Mouse (Mus musculus): ENCODE results near the gene Actb. TPM values are rescaled to one million over a fixed set of nuclear protein-coding genes. Genes with fewer than 3 reads are reported as not detected.

The Actb gene
- polyA plus RNA-seq, 1 experiment = 3,823 TPM

DNA sequence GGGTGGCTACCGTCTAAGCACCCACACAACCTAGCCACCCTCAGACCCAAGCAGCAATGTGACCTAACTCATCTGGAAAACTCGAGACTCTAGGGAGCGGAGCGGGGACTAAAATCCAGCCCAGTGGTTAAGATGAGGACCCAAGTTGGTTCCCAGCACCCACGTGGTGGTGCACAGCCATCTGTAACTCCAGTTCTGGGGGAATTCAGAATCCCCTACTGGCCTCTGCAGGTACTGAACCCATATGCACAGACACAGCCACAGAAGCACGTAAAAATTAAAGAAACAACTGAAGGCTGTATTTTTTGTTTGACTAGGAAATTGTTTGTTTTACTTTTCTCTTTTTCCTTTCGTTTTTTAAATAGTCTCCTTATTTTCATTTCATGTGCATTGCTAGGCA lies 32.8 kb downstream of the Actb start:
- Histone ChIP-seq H3K9me3 (replicated peaks; ENCODE audit: control insufficient read depth, insufficient read depth, low read length, poor library complexity, severe bottlenecking) (no peaks in the 10 kb centered on the region), H3K27me3 (ENCODE audit: control insufficient read depth, insufficient read depth, low read length, poor library complexity, severe bottlenecking) (no peaks in the 10 kb centered on the region), H3K4me1 (ENCODE audit: control insufficient read depth, insufficient read depth, low read length) (no peaks in the 10 kb centered on the region), H3K27ac (ENCODE audit: insufficient read depth, low read length) (no peak overlapping the region), H3K4me3 (ENCODE audit: low read depth, low read length) (no peak overlapping the region), H3K9ac (ENCODE audit: low read depth, poor library complexity, severe bottlenecking) (no peak overlapping the region), H3K36me3 (ENCODE audit: control insufficient read depth, insufficient read depth, low read length, poor library complexity, severe bottlenecking) (peaks cover 7% of the 10 kb centered on the region)
- no peak for TF ChIP-seq POLR2A (IDR thresholded peaks at IDR 0.05; ENCODE audit: insufficient read depth, low read length)
- no peak for TF ChIP-seq CTCF (IDR thresholded peaks at IDR 0.05; ENCODE audit: low read depth, low read length)
- TF ChIP-seq EP300 (IDR thresholded peaks at IDR 0.05; ENCODE audit: insufficient read depth, low read depth, low read length) = no peak

DNA sequence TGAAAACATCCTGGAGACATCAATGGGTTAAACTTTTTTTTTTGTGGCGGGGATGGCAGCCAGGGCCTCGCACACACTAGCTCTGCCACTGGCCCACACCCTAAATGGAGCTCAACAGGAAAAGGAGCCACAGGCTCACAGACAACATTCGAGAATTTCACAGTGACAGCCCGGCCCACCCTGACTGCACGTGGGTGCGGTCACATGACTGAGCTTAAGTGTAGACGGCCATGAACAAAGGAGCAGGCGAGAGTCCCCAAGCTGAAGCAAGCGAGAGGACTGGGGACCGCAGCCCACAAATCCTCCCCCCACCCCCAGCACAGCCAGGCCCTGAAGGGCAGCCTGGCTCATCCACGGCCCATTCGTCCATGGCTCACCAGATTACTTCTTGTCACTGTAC lies 34.8 kb downstream of the Actb start:
- Histone ChIP-seq H3K4me1 (ENCODE audit: control insufficient read depth, insufficient read depth, low read length) (no peaks in the 10 kb centered on the region), H3K27ac (ENCODE audit: insufficient read depth, low read length) (no peak overlapping the region), H3K36me3 (ENCODE audit: control insufficient read depth, insufficient read depth, low read length, poor library complexity, severe bottlenecking) (peaks cover 4% of the 10 kb centered on the region)

DNA sequence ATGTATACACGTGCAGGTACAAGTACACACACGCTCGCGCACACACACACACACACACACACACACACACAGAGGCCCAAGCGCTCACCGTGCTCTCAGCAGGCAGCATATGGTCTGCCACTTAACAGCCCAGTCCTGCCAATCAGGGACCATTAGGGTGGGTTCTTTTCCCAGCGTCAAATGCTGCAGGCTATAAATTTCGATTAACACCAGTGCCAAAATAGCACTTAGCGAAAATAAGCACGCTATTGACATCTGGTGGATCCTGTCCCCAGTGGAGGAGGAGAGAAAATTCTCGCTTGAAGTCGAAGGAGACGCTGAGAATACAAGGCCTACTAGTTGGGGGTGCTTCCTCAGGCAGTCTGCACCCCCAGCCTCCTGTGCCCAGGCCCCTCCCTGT lies 37.1 kb downstream of the Actb start:
- TF ChIP-seq POLR2A (IDR thresholded peaks at IDR 0.05; ENCODE audit: insufficient read depth, low read length) (no peak), EP300 (IDR thresholded peaks at IDR 0.05; ENCODE audit: insufficient read depth, low read depth, low read length) (no peak), CTCF (IDR thresholded peaks at IDR 0.05; ENCODE audit: low read depth, low read length) (no peak)
- H3K9me3 ChIP-seq (replicated peaks; ENCODE audit: control insufficient read depth, insufficient read depth, low read length, poor library complexity, severe bottlenecking) = no peaks in the 10 kb centered on the region
- H3K27ac ChIP-seq (ENCODE audit: insufficient read depth, low read length) = no peak overlapping the region
- no peaks in the 10 kb centered on the region; the same call in 1 of the 2 replicates for H3K36me3 ChIP-seq (ENCODE audit: control insufficient read depth, insufficient read depth, low read length, poor library complexity, severe bottlenecking)
- no peaks in the 10 kb centered on the region for H3K27me3 ChIP-seq (ENCODE audit: control insufficient read depth, insufficient read depth, low read length, poor library complexity, severe bottlenecking)
- no peaks in the 10 kb centered on the region for H3K4me1 ChIP-seq (ENCODE audit: control insufficient read depth, insufficient read depth, low read length)
- no peak overlapping the region for H3K4me3 ChIP-seq (ENCODE audit: low read depth, low read length)
- no peak overlapping the region for H3K9ac ChIP-seq (ENCODE audit: low read depth, poor library complexity, severe bottlenecking)

More for the DNA sequence above, 34.8 kb downstream of the Actb start:
- Histone ChIP-seq H3K9ac (ENCODE audit: low read depth, poor library complexity, severe bottlenecking) (no peak overlapping the region), H3K9me3 (replicated peaks; ENCODE audit: control insufficient read depth, insufficient read depth, low read length, poor library complexity, severe bottlenecking) (no peaks in the 10 kb centered on the region), H3K4me3 (ENCODE audit: low read depth, low read length) (no peak overlapping the region), H3K27me3 (ENCODE audit: control insufficient read depth, insufficient read depth, low read length, poor library complexity, severe bottlenecking) (no peaks in the 10 kb centered on the region)
- TF ChIP-seq CTCF (IDR thresholded peaks at IDR 0.05; ENCODE audit: low read depth, low read length) (no peak), EP300 (IDR thresholded peaks at IDR 0.05; ENCODE audit: insufficient read depth, low read depth, low read length) (no peak), POLR2A (IDR thresholded peaks at IDR 0.05; ENCODE audit: insufficient read depth, low read length) (no peak)

DNA sequence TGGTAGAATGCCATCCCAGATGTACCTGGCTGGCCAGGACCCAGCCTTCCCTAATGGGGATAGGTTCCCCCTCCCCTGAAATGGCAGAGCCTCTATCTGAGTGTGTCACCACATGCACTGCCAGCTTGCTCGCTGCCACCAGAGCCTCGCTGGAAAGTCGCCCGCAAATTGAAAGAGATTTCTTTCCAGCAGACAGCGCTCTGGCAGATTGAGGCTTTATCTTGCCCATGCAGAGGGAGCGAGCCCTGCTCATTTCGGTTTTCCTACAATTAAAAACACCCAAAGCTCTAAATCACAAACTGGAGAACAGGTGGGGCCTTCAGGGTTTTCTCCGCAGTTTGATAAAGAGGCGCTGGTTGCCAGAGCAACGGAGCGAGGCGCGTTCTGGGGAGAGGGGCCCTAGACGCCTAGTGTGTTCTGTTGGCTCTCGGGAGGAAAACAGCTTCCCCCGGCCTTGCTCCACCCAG lies 48.8 kb downstream of the Actb start:
- no peak overlapping the region for H3K27ac ChIP-seq (ENCODE audit: insufficient read depth, low read length)
- H3K9ac ChIP-seq (ENCODE audit: low read depth, poor library complexity, severe bottlenecking) = no peak overlapping the region
- H3K36me3 ChIP-seq (ENCODE audit: control insufficient read depth, insufficient read depth, low read length, poor library complexity, severe bottlenecking) = no peaks in the 10 kb centered on the region
- no peak overlapping the region for H3K4me3 ChIP-seq (ENCODE audit: low read depth, low read length)
- H3K4me1 ChIP-seq (ENCODE audit: control insufficient read depth, insufficient read depth, low read length) = peaks cover 2% of the 10 kb centered on the region
- H3K9me3 ChIP-seq (replicated peaks; ENCODE audit: control insufficient read depth, insufficient read depth, low read length, poor library complexity, severe bottlenecking) = no peaks in the 10 kb centered on the region
- H3K27me3 ChIP-seq (ENCODE audit: control insufficient read depth, insufficient read depth, low read length, poor library complexity, severe bottlenecking) = no peaks in the 10 kb centered on the region
- no peak for TF ChIP-seq CTCF (IDR thresholded peaks at IDR 0.05; ENCODE audit: low read depth, low read length)
- TF ChIP-seq EP300 (IDR thresholded peaks at IDR 0.05; ENCODE audit: insufficient read depth, low read depth, low read length) = no peak
- no peak for TF ChIP-seq POLR2A (IDR thresholded peaks at IDR 0.05; ENCODE audit: insufficient read depth, low read length)

DNA sequence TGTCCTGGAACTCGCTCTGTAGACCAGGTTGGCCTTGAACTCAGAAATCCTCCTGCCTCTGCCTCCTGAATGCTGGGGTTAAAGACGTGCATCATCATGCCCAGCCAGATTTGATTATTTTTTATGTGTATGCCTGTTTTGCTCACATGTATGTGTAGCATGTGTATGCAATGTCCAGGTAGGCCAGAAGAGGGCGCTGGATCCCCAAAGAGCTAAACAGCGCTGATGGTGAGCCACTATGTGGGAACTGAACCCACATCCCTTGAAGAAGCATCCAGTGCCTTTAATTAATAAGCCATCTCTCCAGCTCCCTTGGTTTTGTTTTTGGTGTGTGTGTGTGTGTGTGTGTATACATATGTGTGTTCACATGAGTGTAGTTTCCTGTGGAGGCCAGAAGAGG lies 50.1 kb downstream of the Actb start:
- TF ChIP-seq CTCF (IDR thresholded peaks at IDR 0.05; ENCODE audit: low read depth, low read length) = peak; percentile 47
- TF ChIP-seq EP300 (IDR thresholded peaks at IDR 0.05; ENCODE audit: insufficient read depth, low read depth, low read length) = no peak
- no peak for TF ChIP-seq POLR2A (IDR thresholded peaks at IDR 0.05; ENCODE audit: insufficient read depth, low read length)
- Histone ChIP-seq H3K36me3 (ENCODE audit: control insufficient read depth, insufficient read depth, low read length, poor library complexity, severe bottlenecking) (no peaks in the 10 kb centered on the region), H3K4me1 (ENCODE audit: control insufficient read depth, insufficient read depth, low read length) (peaks cover 2% of the 10 kb centered on the region), H3K27ac (ENCODE audit: insufficient read depth, low read length) (no peak overlapping the region), H3K4me3 (ENCODE audit: low read depth, low read length) (no peak overlapping the region), H3K27me3 (ENCODE audit: control insufficient read depth, insufficient read depth, low read length, poor library complexity, severe bottlenecking) (no peaks in the 10 kb centered on the region), H3K9ac (ENCODE audit: low read depth, poor library complexity, severe bottlenecking) (no peak overlapping the region), H3K9me3 (replicated peaks; ENCODE audit: control insufficient read depth, insufficient read depth, low read length, poor library complexity, severe bottlenecking) (no peaks in the 10 kb centered on the region)

DNA sequence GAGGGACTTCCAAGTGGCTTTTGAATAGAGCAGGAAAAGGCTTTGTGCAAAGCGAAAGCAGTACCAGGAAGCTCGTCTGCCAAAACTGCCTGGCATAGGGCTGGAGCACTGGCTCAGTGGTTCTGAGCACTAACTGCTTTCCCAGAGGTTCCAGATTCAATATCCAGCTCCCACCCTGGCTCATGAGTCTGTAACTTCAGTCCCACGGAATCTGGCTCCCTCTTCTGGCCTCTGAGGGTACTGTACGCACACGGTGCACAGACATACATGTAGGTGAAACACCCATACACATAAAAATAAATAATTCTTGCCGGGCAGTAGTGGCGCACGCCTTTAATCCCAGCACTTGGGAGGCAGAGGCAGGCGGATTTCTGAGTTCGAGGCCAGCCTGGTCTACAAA lies 51.7 kb downstream of the Actb start:
- TF ChIP-seq POLR2A (IDR thresholded peaks at IDR 0.05; ENCODE audit: insufficient read depth, low read length) (no peak), CTCF (IDR thresholded peaks at IDR 0.05; ENCODE audit: low read depth, low read length) (peak; percentile 87), EP300 (IDR thresholded peaks at IDR 0.05; ENCODE audit: insufficient read depth, low read depth, low read length) (no peak)
- Histone ChIP-seq H3K4me3 (ENCODE audit: low read depth, low read length) (no peak overlapping the region), H3K4me1 (ENCODE audit: control insufficient read depth, insufficient read depth, low read length) (peaks cover 2% of the 10 kb centered on the region), H3K27me3 (ENCODE audit: control insufficient read depth, insufficient read depth, low read length, poor library complexity, severe bottlenecking) (no peaks in the 10 kb centered on the region), H3K9ac (ENCODE audit: low read depth, poor library complexity, severe bottlenecking) (no peak overlapping the region), H3K9me3 (replicated peaks; ENCODE audit: control insufficient read depth, insufficient read depth, low read length, poor library complexity, severe bottlenecking) (no peaks in the 10 kb centered on the region), H3K27ac (ENCODE audit: insufficient read depth, low read length) (no peak overlapping the region), H3K36me3 (ENCODE audit: control insufficient read depth, insufficient read depth, low read length, poor library complexity, severe bottlenecking) (no peaks in the 10 kb centered on the region)
